Mouse (Mus musculus) thymus, postnatal 0 days (tissue): Measurements from ENCODE around the gene Pms2. TPM values are rescaled to one million over a fixed set of nuclear protein-coding genes. Genes with fewer than 3 reads are reported as not detected.

Experiments used
- polyA plus RNA-seq: library from polyadenylated mRNA; unstranded; fragments of >200 nt; fragmentation: Nextera tagmentation; extraction: Ambion mirVana; gene quantifications from 2 replicates; pipeline ENCODE4 v1.2.1, GENCODE M21; 2015

Pms2 gene
- polyA plus RNA-seq, 1 experiment from 2014 or later: 28.6 TPM

Other genes starting within 250 kb of the Pms2 start
- gene Usp42, start 177.7 kb upstream of the Pms2 start, polyA plus RNA-seq: 11.9 and 13.4 TPM in 2 replicates
- 30.3 and 30.9 TPM in 2 replicates for gene Eif2ak1, start 92.2 kb upstream of the Pms2 start, polyA plus RNA-seq
- gene Ankrd61, start 12.3 kb upstream of the Pms2 start, polyA plus RNA-seq: 0.13 and 0.20 TPM in 2 replicates
- gene Aimp2, start 117 bp upstream of the Pms2 start, polyA plus RNA-seq: 83.7 and 88.0 TPM in 2 replicates
- 0.79 and 1.1 TPM in 2 replicates for gene Gm42421, start 18.2 kb downstream of the Pms2 start, polyA plus RNA-seq
- gene Rsph10b, start 23.1 kb downstream of the Pms2 start, polyA plus RNA-seq: 0.49 and 0.71 TPM in 2 replicates
- 80.3 and 87.6 TPM in 2 replicates for gene Ccz1, start 104.9 kb downstream of the Pms2 start, polyA plus RNA-seq
- gene Ocm, start 116.7 kb downstream of the Pms2 start, polyA plus RNA-seq: 0.30 and 0.58 TPM in 2 replicates
- 3.1 and 3.4 TPM in 2 replicates for gene Lmtk2, start 190.5 kb downstream of the Pms2 start, polyA plus RNA-seq